Mouse (Mus musculus) bone marrow, adult 2 months (tissue): ENCODE data around the gene Zfp523.

ENCODE experiments used
- CTCF ChIP-seq: fragments of 200-500 bp; IDR thresholded peaks from 2 replicates; pipeline ENCODE4 v1.5.1; 2011; ENCODE audit warnings: low read length, control low read depth; ENCODE audit not compliant: control insufficient read depth, insufficient read depth
- POLR2A ChIP-seq: fragments of 200-500 bp; IDR thresholded peaks from 2 replicates; pipeline ENCODE4 v1.6.1; 2011; ENCODE audit warnings: low read depth, mild to moderate bottlenecking, control low read depth, low read length, borderline replicate concordance; ENCODE audit not compliant: control insufficient read depth

DNA sequence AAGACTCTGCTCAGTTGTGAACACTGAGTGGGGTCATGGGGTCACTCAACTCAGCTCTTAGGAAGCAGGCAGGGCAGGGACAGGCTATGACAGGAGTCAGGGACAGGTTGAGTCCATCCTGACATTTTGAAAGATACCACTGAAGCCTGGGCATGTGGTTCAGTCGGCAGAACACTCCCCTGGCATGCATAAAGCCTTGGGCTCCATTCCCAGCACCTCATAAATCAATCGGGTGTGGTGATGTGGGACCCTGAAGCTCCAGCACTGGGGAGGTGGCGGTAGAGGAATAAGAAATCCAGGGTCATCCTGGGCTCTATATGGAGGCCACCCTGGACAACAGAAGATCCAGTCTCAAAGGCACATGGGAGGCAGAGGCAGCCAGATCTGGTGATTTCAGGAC is 41.4 kb upstream of the Zfp523 start:
- TF ChIP-seq CTCF: no peak
- TF ChIP-seq POLR2A: no peak
